Mouse (Mus musculus): Measurements from ENCODE around the gene Spata31d1d.
"Not testable (repeated sequence)": the region's sequence is repeated elsewhere in the genome, so short reads cannot be mapped to it uniquely, and the experiment has no call there.

Gene Spata31d1d

GRCm38 (mm10) chr13:59728378-59729093, 3.0 kb downstream of the Spata31d1d start:
- peak; percentile 81 for DNase-seq (ENCODE audit: low spot score)

DNA sequence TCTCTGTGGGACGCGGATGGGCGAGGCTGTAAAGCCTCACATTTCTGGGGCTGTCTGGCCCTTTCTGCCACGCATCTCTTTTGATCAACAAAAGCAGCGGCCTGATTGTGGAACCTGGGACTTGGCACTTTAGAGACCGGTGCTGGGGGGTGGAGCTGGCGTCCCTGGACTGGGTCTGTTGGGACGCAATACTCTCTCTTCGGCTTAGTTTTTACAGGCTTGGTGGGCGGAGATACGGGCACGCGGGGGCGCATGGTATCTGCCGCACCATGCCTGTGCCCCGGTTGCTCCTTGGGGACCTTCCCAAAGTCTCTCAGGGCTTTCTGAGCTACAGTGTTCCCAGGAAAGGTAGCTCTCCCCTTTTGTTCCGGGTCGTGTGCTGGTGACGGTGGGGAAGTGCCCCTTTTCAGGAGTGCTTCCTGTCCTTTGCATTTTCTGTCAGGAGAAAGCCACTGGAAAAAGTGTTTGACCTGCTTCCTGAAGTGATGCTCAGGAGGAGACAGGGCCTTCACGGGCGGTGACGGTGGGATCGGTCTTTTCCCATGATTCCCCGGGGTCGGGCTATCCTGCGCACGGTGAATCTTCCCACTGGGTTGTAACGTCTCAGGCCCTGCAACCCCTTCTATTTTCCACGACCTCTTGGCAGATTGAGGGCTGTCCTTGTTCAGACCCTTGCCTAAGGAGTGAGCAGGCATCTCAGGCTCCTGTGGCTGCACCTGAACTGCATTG, 5.2 kb downstream of the Spata31d1d start:
- no peak for DNase-seq (ENCODE audit: low spot score)

- DNase-seq (ENCODE audit: low spot score), result not testable (repeated sequence)
These were observed 9.5 kb downstream of the Spata31d1d start for GRCm38 (mm10) chr13:59722089-59722488.

- DNase-seq (ENCODE audit: low spot score), result no peak
These were observed 12.1 kb downstream of the Spata31d1d start for GRCm38 (mm10) chr13:59719475-59719874.

DNA sequence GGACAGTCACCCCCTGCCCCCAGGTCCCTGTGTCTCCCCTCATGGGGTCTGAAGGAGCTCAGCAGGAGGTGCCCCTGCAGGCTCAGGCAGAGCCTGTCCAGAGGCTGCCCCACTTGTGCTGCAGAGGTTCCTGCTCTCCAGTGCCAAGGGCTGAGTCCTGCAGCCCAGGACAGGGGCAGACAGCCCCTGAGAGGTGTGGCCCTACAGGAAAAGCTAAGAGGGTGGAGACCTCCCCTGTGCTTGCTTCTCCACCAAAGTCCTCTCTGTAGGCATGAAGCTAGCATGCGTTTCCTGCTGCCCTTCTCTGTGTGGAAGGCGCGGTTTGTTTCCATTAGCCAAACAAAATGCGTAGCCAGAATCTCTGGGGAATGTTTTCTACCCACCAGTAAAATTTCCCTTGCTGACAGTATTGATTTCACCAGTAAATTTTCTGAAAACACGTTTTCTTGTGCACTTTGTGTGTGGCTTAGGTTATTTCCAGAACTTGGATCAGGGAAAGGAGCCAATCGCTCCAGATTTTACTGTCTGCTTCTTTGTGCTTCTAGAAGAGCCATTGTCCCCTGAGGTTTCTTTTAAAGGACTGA, 12.6 kb downstream of the Spata31d1d start:
- not testable (repeated sequence) for DNase-seq (ENCODE audit: low spot score)

- DNase-seq (ENCODE audit: low spot score), result no peak
These were observed 17.8 kb downstream of the Spata31d1d start for GRCm38 (mm10) chr13:59713710-59714109.

DNA sequence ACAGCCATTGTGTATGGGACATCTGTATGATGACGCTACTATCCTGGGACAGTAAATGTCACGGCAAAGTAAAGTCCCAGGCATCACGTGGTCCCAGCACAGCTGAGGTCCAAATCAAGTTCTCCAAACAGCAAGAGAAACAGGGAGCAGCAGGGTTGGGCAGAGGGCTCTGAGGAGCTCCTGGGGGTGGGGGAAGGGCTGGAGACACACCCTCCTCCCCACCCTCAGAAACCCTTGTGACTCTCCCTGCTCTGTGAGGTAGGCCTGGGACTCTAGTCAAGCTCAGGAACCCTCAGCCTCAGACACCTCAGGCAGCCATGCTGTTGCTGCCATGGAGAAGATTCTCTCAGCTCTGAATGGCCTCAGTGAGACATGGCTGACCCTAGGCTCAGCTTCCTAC, 19.6 kb downstream of the Spata31d1d start, which contains the start of gene Spata31d1b:
Spata31d1b (plus strand) TSS at position 301 of the 400 bp plus-strand sequence.
- DNase-seq (ENCODE audit: low spot score), result not testable (repeated sequence)

DNA sequence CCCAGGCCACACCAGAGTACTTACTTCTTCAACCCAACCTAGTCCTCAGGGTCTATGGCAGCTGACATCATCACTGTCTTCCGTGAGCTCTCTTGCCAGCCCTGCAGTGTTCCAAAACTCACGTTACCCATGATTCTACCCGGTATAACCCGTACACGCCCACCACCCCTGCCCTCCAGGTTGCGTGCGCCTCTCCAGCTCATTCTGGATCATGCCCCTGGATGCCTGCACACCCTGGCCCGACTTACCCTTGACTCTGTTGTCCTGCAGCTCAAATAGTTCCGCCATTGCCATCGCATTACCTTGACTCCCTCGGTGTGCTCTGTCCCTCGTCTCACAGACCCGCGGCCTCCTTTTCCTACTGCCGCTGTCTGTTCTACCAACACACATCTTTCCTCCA, 21.3 kb downstream of the Spata31d1d start, which contains the start of gene Spata31d1a:
Spata31d1a (minus strand) TSS at position 101 of the 400 bp plus-strand sequence.
- no peak for DNase-seq (ENCODE audit: low spot score)

GRCm38 (mm10) chr13:59704562-59704961, 27.0 kb downstream of the Spata31d1d start:
- no peak for DNase-seq (ENCODE audit: low spot score)

- DNase-seq (ENCODE audit: low spot score), result no peak
These were observed 28.0 kb downstream of the Spata31d1d start for GRCm38 (mm10) chr13:59703514-59703913.

- DNase-seq (ENCODE audit: low spot score), result not testable (repeated sequence)
These were observed 31.4 kb downstream of the Spata31d1d start for GRCm38 (mm10) chr13:59700137-59700536.

GRCm38 (mm10) chr13:59699131-59699530, 32.4 kb downstream of the Spata31d1d start:
- DNase-seq (ENCODE audit: low spot score), result no peak

GRCm38 (mm10) chr13:59695781-59696180, 35.8 kb downstream of the Spata31d1d start:
- no peak for DNase-seq (ENCODE audit: low spot score)

- DNase-seq (ENCODE audit: low spot score), result no peak
These were observed 37.5 kb downstream of the Spata31d1d start, which contains the start of gene 4921517D22Rik for GRCm38 (mm10) chr13:59694008-59694407. Gene 4921517D22Rik (minus strand): TSS chr13:59694108.

DNA sequence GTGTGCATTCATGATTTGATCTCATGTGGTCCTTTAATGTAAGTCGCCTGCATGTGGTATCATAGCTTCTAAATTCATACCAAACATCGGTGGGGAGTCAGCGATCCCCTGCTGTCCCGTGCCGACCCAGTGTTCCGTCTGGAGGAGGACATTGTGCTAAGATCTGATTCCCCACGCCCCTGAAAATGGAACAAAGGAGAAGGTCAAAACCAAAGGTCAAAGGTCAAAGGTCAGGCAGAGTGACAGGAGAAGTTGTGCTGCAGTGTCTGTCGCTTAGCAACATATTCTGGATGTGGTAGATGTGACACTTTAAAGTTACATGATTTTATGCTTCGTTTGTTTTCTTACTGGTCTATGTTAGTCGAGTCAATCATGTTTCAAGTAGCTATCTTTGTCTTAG, 40.1 kb downstream of the Spata31d1d start:
- DNase-seq (ENCODE audit: low spot score), result no peak

GRCm38 (mm10) chr13:59690576-59690975, 41.0 kb downstream of the Spata31d1d start:
- DNase-seq (ENCODE audit: low spot score), result no peak

GRCm38 (mm10) chr13:59689843-59690242, 41.7 kb downstream of the Spata31d1d start:
- DNase-seq (ENCODE audit: low spot score), result no peak

- no peak for DNase-seq (ENCODE audit: low spot score)
These were observed 42.2 kb downstream of the Spata31d1d start for GRCm38 (mm10) chr13:59689313-59689712.

- DNase-seq (ENCODE audit: low spot score), result peak; percentile 24
These were observed 43.2 kb downstream of the Spata31d1d start for GRCm38 (mm10) chr13:59688338-59688770.

GRCm38 (mm10) chr13:59685236-59685635, 46.3 kb downstream of the Spata31d1d start:
- no peak for DNase-seq (ENCODE audit: low spot score)

GRCm38 (mm10) chr13:59682629-59683028, 48.9 kb downstream of the Spata31d1d start:
- no peak for DNase-seq (ENCODE audit: low spot score)

- no peak for DNase-seq (ENCODE audit: low spot score)
These were observed 51.6 kb downstream of the Spata31d1d start for GRCm38 (mm10) chr13:59679908-59680307.

DNA sequence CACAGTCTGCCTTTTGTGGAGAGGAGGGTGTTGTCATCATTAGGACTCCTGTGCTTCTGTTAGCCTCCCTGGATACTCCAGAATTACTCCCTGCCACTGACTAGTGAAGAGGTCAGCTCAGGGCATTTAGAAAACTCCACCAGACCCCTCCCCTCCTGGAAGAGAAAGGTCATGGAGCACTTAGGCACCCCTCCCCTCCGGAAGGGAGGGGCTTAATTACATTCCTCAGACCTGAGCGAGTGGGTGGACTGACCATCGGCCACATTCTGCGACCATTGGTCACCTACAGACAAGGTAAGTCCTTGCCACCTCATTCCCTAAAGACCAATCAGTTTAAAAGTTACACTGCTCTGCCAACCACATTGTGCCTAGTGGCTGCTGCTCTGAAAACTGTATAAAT, 52.2 kb downstream of the Spata31d1d start:
- DNase-seq (ENCODE audit: low spot score), result no peak
